Mouse (Mus musculus) megakaryocyte, adult 5-6 weeks (primary cell): ENCODE results near the gene 6030468B19Rik. TPM values are rescaled to one million over a fixed set of nuclear protein-coding genes. Genes with fewer than 3 reads are reported as not detected.
"Not testable (repeated sequence)": the region's sequence is repeated elsewhere in the genome, so short reads cannot be mapped to it uniquely, and the experiment has no call there.

Source experiments
- ATAC-seq: 2 replicates; pipeline ENCODE4 v1.8.0; 2016; ENCODE audit warnings: mild to moderate bottlenecking, inconsistent platforms; ENCODE audit not compliant: poor library complexity, severe bottlenecking
- total RNA-seq, 2 experiments: library from RNA; stranded (forward) in 1 of 2; stranded (reverse) in 1 of 2; fragments of 153-499, 151-499 nt in 1 of 2; fragments of 221-1000, 200-1000 nt in 1 of 2; gene quantifications; 2 replicates each; pipeline versions ENCODE4 v1.2.3 to v1.2.4; 2015 to 2017

Gene 6030468B19Rik
- total RNA-seq, 2 experiments from 2014 or later, result 0.60 TPM; not detected in 1

DNA sequence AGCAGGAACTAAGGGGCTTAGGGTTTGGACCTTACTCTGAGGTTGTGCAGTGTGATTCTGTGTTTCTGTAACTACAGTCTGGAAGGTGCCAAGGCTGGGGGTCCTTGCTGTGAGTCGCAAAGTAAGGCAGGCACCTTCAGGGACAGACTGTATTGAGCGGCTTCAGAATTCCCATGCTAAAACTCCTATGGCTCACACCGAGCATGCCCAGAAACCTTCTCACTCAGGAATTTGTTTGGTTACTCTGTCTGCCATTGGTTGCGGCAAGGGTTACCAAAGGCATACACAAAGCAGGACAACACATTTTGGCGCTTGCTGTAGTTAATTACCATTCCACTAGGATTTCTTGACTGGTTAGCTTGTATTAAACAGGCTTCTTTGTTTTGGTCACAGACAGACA is 28.7 kb downstream of the 6030468B19Rik start:
- ATAC-seq, result no peak

DNA sequence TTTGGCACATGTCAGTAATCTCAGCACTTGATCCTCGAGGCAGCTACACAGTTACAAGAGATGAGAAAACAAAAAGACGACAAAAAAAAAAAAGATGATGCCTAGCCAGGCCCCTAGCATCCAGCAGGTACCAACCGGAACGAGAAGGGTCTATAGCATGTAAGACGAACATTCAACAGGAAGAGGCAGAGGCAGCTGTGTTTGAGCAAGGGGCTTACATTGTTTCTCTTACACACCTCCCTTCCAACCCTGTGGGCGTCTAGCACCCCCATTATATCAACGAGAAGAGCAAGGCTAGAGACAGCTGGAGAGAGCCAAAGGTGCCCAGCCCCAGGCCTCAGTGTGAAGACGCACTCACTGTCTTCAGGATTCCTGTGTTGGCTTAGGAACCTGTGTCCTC is 29.5 kb downstream of the 6030468B19Rik start:
- no peak for ATAC-seq

DNA sequence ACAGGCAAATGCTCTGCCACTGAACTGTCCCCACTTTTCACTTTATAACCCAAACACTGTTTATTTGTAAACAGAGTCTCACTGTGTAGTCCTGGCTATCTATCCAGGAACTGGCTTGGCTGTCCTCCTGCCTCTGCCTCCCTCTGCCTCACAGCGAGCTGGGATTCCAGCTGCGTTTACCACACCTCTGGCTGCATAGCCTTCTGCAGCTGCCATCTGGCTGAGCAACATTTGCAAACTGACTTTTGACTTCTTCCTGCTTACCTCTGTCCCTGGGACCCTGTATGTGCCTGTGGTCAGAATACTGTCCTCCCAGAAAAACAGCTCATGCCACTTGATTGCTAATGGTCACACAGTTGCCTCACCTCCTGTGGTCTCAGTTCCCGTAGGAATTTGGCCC is 29.9 kb downstream of the 6030468B19Rik start:
- no peak for ATAC-seq

DNA sequence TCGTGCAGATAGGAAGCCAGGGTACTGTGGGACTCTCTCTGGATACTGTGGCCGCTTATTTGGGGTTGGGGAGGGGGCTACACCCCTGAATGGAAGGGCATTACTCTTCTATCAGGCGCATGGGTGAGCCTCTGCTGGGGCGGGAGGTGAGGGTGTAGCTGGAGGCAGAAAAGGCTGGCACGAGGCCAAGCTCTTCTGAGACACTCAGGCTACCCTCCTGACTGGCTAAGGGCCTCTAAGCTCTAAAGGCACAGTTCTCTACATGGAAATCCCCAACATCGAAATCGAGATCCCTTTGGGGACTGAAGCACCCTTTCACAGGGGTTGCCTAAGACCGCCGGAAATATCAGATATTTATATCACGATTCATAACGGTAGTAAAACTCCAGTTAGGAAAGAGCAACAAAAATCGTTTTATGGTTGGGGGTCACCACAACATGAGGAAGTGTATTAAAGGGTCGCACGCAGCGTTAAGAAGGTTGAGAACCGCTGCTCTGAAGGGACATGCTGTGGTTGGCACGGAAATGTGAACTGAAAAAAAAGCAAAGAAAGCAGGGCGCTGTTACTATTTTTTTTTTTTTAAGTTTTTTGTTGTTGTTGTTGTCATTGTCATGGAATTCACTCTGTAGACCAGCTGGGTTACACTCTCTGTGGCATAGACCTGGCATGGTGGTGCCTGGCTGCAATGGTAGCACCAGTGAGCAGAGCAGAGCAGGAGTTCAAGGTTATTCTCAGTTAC is 30.9 kb downstream of the 6030468B19Rik start:
- no peak for ATAC-seq

DNA sequence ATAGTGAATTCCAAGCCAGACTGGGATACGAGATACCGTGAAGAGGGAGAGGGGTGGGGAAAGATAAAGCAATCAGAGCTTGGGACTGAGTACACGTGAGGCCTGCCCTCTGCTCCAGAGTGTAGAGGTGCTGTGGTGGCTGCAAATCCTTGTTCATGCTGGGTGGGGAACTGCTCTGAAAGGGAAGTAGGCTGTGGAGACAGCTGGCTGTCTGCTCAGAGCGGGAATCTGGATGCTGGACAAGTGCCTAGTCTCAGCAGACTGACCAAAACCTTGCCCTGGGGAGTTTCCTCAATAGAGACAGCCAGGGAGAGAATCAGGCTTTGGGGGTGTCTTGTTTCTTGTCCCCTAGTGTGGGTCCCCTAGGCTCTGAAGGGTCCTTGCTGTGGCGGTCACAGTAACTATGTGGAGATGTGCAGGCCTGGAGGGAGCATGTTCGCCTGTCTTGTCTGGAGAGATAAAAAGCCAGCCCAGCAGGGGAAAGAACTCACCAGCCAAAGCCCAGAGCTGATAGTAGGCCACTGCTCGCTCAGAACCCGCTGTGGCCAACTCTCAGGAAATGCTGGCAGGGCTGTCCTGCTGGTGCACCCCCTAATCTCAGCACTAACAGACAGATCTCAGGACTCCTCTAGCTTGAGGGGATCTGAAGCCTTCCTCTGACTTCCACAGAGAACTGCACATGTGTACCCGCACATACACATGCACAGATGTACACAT is 31.6 kb downstream of the 6030468B19Rik start:
- no peak for ATAC-seq

DNA sequence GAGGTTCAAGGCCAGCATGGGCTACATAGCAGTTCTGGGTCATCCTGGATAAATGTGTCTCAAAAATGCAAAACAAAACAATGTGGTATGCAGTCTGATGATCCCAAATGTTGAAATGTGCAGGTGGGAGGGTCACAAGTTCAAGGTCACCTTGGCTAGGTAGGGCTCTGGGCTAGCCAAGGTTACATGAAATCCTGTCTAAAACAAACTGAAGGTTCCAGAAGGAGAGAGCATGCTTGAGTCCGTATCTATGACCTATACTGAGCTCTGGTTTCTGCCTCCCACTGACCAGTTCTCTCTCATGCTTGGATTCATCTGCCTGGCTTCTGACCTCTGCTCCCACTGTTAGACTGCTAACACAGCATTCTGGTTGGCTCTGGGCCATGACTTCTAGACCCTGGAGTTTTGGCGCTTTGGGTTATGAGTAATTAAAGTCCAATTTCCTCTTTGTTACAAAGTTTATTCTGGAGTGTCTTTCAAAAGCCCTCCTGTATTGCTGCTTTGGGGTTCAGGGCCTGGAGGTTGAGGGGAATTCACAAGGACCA is 32.3 kb downstream of the 6030468B19Rik start:
- ATAC-seq, result no peak

DNA sequence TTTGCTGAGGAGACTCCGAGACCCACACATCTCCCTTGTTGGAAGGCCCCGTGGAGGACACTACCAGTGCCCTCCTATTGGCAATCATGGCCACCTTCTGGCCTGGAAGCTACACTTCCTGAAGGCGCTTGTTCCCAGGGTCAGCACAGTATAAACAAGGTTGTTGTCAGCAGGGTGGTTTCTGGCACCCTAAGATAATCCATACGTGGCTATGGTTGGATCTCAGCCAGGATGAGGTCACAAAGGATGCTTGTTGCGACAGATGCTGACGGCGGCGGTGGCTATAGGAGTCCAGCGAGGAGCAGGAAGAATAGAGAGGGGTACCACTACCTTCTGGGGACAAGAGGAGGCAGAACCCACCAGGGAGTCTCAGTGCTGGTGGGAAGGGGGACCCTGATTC is 32.9 kb downstream of the 6030468B19Rik start:
- ATAC-seq, result no peak

DNA sequence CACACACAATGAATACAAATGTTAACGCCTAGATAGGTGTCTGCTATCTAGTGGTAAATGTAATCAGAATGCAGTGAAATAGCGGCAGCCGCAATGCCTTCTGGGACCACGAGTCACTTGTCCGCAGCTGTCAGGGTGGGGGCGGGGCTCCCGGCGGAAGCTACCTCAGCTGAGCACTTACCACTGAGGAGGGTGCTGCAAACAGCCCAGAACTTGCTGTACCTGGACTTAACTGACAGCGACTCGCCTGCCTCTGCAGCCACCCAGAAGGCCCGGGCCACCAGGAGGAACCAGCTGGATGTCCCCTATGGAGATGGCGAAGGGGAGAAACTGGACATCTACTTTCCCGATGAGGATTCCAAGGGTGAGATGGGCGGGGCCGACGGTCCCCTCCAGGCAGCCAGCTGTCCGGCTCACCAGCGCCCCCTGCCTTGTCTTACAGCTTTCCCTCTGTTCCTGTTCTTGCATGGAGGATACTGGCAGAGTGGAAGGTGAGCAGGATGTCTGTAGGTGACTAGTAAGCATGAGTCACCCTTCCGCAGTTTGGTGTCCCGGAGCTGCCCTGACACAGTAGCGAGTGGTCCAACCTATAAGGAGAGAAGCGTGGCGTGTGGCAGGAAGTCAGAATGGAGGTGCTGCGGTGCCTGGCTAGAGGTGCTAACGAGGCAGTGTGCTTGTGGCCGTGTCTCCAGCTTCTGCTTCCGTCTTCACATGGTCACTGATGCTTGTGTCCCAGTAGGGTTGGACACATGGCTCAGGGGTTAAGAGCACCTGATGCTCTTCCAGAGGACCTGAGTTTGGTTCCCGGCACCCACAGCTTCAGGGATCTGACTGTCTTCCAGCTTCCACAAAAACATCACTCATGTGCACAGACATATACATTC is 34.9 kb downstream of the 6030468B19Rik start:
- ATAC-seq, result peak; percentile 87

DNA sequence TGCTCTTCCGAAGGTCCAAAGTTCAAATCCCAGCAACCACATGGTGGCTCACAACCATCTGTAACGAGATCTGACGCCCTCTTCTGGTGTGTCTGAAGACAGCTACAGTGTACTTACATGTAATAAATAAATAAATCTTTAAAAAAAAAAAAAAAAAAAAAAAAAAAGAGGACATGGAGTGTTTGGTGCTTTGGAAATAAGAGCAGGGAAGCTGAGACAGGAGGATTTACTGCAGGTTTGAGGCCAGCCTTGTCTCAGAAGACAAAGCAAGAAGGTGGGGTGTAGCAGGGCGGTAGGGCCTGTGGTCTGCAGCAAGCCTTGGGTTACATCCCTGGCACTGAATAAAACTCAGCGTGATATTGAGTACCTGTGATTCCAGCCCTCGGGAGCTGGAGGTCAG is 36.0 kb downstream of the 6030468B19Rik start:
- ATAC-seq, result not testable (repeated sequence)

DNA sequence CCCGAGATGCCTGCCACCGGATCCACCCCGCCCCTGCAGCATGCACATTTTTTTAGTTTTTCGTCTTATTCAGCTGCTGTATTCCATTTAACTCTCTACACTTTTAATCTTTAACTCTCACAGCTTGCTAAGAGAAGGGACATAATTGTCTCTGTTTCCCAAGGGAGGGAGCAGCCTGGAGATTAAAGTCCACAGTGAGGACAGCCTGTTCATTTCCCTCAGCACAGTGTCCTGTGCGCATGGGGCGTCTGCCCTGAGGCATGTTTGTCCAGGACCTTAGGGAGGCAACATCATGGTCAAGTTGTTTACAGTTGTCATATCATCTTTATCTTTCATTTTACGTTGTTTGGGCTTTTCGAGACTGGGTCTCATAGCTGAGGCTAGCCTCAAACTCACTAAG is 36.6 kb downstream of the 6030468B19Rik start:
- ATAC-seq, result no peak

DNA sequence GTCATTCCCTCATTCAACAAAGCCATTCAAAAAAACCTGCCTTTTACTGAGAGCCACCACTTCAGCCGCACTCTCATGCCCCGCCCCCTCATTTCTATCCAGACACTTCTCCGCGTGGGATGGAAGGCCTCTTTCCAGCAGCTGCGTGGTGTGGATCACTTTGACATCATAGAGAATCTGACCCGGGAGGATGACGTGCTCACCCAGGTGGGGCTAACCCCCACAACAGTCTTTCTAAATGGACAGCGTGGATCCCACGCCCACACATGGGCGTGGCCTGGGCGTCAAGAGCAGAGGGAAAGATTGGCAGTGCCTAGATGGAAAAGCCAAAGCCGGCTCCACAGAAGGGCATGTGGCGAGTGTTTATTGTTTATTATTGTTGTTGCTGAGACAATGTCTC is 38.8 kb downstream of the 6030468B19Rik start:
- no peak for ATAC-seq

DNA sequence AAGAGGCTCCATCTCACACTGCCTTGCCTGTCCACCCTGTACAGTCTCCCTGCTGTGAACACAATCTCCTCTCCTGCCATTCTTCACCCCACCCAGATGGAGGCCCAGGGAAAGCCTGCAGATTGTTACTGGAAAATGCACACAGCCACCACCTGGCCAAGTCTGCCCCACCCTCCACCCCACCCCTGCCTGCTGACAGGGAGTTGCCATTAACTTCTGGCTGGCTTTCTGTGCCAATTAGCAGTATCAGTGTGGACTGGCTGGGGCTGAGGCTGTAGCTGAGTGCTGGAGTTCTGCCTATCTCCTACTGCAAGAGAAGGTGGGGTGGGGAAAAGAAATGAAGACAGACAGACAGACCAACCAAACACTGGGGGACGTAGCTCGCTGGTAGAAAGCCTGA is 41.1 kb downstream of the 6030468B19Rik start:
- peak; percentile 47 for ATAC-seq

DNA sequence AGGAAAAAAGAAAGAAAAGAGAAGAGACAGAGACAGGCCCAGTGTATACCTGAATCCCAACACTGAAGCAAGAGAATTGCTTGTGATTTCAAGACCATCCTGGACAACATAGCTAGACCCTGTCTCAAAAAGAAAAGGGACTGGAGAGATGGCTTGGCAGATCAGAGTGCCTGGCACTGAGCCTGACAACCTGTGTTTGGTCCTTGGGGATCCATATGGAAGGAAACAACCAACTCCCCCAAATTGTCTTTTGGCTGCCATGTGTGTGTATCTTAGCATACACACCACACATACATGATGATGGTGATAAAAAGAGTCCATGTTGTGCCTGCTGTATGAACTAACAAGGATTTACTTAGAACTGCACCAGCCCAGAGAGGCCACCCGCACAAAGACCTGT is 41.6 kb downstream of the 6030468B19Rik start:
- no peak for ATAC-seq

DNA sequence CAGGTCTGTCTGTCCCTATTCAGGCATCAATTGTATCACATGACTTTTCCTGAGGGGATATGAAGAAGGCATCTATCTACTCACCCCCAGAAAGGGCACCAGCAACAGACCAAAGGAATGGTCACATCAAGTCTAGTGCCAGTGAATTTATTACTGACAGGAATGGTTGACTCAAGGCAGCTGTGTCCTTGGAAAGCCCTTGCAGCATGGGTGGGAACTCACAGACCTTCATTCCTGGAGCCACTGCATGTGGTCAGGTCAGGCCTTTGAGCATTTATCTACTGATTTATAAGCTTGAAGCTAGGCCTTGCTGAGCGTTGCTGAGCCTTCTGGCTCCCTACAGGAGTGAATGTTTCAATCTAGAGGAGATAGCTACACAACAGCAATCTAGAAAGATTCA is 43.5 kb downstream of the 6030468B19Rik start:
- ATAC-seq, result no peak

DNA sequence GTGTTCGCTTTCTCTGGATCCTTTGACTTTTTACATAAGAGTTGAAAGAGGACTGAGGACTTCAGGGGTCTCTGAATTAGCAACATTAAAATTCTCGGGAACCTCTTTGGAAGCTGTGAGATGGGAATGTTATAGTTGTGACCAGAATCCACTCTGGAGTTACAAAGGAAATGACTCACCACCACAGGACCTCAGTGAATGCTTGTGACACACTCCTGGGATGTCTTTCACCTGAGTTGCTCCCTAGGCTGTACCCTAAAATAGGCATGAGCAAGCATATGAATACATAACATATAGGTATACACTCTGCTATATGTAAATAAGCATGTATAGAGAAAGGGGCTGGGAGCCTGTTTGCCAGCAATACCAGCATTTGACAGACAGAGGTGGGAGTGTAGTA is 46.0 kb downstream of the 6030468B19Rik start:
- ATAC-seq, result no peak

DNA sequence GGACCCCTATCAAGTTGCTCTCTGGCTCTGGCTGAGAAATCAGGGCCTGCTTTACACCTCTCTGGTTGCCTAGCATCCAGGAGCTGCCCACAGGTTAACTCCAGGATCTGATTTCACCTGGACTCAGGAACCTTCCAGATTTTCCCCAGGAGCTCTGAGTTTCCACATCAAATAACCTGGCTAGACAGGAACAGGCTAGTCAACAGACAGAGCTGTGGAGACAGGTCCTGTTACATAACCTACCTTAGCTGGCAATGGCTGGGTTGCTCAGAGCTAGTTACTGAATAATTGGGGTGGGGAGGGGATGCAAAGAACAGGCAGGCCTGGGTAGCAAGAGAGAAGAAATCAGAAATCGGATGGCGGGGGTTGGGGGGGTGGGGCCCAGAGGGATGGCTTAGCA is 47.5 kb downstream of the 6030468B19Rik start:
- no peak for ATAC-seq

DNA sequence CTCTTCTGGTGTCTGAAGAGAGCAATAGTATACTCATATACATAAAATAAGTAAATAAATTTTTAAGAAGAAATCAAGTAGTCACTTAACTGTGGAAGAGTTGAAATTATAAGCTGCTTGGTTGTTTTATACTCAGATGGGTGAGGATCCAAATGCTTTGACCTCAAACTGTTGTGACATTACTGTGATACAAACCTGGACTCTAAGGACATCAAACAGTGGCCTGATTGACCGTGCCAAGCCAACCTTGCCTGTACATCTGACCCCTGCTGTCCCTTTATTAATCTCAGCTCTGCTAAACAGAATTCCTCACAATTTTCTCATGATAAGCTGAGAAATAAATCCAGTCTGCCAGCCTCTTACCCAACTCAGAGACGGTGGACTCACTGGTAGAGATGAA is 48.2 kb downstream of the 6030468B19Rik start:
- no peak for ATAC-seq

DNA sequence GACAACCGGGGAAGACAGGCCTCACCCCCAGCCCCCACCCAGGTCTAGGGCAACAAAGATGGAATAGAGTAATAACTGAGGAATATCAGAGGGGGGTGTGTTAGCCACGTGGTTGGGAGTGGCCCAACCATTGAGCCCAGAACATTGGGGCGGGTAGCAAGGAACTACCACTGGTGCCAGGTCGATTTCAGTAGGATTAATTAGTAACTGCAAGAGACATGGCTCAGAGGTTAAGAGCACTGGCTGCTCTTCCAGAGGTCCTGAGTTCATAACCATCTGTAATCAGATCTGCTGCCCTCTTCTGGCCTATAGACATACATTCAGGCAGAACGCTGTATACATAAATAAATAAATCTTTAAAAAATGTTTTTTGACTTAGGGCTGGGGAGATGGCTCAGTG is 49.2 kb downstream of the 6030468B19Rik start:
- no peak for ATAC-seq

DNA sequence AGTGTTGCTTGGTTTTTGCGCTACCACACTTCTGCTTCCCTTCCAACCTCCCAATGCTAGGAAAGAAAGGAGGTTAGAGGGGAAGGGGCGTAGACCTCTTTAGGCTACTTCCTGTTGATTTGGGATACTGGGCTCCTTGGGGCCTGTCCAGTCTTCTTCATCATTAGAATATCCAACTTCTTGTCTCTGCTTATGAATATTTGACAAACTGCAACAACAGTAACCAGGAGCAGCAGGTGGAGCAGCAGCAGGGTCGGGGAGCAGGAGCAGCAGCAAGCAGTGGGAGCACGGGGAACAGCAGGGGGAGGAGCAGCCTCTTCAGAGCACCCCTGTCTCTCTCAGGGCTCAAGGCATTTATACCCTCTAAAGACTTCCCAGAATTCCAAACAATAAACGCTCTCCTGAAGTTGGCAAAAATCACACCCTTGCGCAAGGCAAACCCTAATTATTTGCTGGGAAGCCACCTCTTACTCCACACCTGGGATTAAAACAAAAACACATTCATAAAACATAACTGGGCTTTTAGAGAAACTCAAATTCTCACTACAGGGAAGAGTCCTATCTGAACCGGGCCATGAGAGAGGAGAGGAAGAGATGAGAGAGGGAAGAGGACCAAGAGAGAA is 50.2 kb downstream of the 6030468B19Rik start:
- no peak for ATAC-seq

DNA sequence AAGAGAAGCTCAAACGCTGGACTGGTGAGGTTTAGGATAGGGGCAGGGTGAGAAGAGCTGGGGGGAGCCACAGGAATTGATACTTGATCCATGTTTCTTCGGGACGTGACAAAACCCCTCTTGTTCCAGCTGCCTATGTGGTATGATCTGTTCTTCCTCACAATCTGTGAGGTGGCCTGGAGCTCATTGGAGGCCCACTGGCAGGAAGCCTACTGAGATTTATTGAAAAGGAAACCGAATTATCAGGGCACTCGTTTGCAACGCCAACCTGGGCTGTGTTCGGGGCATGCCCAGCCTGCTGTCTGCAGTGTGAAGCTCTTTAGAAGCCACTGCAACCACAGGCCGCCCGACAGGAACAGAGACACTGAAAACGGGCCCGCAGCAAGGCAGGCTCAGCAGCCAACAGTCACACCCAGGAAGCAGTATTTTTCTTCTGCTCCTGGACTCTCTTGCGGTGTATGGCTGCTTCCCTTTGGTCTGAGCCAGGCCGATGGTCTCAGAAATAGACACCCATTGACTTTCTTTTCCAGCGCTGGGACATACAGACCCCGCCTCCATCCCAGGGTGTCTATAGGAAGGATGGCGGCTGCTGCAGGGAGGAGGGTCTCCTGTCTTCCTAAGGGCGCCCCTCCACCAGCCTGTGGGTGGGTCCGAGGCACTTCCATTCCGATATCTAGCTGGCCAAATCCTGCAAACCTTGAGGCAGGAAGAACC is 51.0 kb downstream of the 6030468B19Rik start:
- ATAC-seq, result peak; percentile 55
